Mouse (Mus musculus): ENCODE data around the gene Gdf9.
A peak's percentile ranks its signal among the peaks of the same experiment; 100 is the strongest.

The Gdf9 gene

GRCm38 (mm10) chr11:53443861-53444260 lies 13.0 kb downstream of the Gdf9 start:
- no peak for DNase-seq (ENCODE audit: extremely low spot score, low spot score)

- no peak for DNase-seq (ENCODE audit: extremely low spot score, low spot score)
Observed at GRCm38 (mm10) chr11:53445562-53445961, 14.7 kb downstream of the Gdf9 start.

- DNase-seq (ENCODE audit: extremely low spot score, low spot score): no peak
Observed at GRCm38 (mm10) chr11:53446183-53446582, 15.4 kb downstream of the Gdf9 start.

GRCm38 (mm10) chr11:53447996-53448395 lies 17.2 kb downstream of the Gdf9 start:
- no peak for DNase-seq (ENCODE audit: extremely low spot score, low spot score)

- no peak for DNase-seq (ENCODE audit: extremely low spot score, low spot score)
Observed at GRCm38 (mm10) chr11:53448529-53448928, 17.7 kb downstream of the Gdf9 start.

- no peak for DNase-seq (ENCODE audit: extremely low spot score, low spot score)
Observed at GRCm38 (mm10) chr11:53450070-53450705, 19.4 kb downstream of the Gdf9 start.

- DNase-seq (ENCODE audit: extremely low spot score, low spot score): no peak
Observed at GRCm38 (mm10) chr11:53451361-53451760, 20.5 kb downstream of the Gdf9 start.

- no peak for DNase-seq (ENCODE audit: extremely low spot score, low spot score)
Observed at GRCm38 (mm10) chr11:53452396-53452795, 21.6 kb downstream of the Gdf9 start.

- DNase-seq (ENCODE audit: extremely low spot score, low spot score): no peak
Observed at GRCm38 (mm10) chr11:53453031-53453430, 22.2 kb downstream of the Gdf9 start.

- DNase-seq (ENCODE audit: extremely low spot score, low spot score): peak; percentile 66
Observed at GRCm38 (mm10) chr11:53456474-53457371, 25.9 kb downstream of the Gdf9 start, which contains the start of the genes Gm10447 and Shroom1. Gm10447 (minus strand) TSS chr11:53457110. Shroom1 (plus strand) TSS chr11:53457205.

GRCm38 (mm10) chr11:53457372-53457954 lies 26.6 kb downstream of the Gdf9 start:
- no peak for DNase-seq (ENCODE audit: extremely low spot score, low spot score)

- no peak for DNase-seq (ENCODE audit: extremely low spot score, low spot score)
Observed at GRCm38 (mm10) chr11:53458996-53459395, 28.2 kb downstream of the Gdf9 start.

- no peak for DNase-seq (ENCODE audit: extremely low spot score, low spot score)
Observed at GRCm38 (mm10) chr11:53460192-53460591, 29.4 kb downstream of the Gdf9 start.

- no peak for DNase-seq (ENCODE audit: extremely low spot score, low spot score)
Observed at GRCm38 (mm10) chr11:53461727-53462126, 30.9 kb downstream of the Gdf9 start.

GRCm38 (mm10) chr11:53463551-53464424 lies 33.0 kb downstream of the Gdf9 start:
- peak; percentile 66 for DNase-seq (ENCODE audit: extremely low spot score, low spot score)

GRCm38 (mm10) chr11:53466231-53466971 lies 35.6 kb downstream of the Gdf9 start:
- peak; percentile 85 for DNase-seq (ENCODE audit: extremely low spot score, low spot score)

GRCm38 (mm10) chr11:53469294-53469967 lies 38.6 kb downstream of the Gdf9 start:
- DNase-seq (ENCODE audit: extremely low spot score, low spot score): no peak

- peak; percentile 90 for DNase-seq (ENCODE audit: extremely low spot score, low spot score)
Observed at GRCm38 (mm10) chr11:53469968-53470695, 39.3 kb downstream of the Gdf9 start, which contains the start of gene Gm9837. Gm9837 (minus strand) TSS chr11:53470479.

GRCm38 (mm10) chr11:53472709-53473108 lies 41.9 kb downstream of the Gdf9 start:
- DNase-seq (ENCODE audit: extremely low spot score, low spot score): no peak
